Mouse (Mus musculus) liver, embryonic 15.5 days (tissue): ENCODE data around the gene Itga11. TPM values are rescaled to one million over a fixed set of nuclear protein-coding genes. Genes with fewer than 3 reads are reported as not detected.
"Not testable (repeated sequence)": the region's sequence is repeated elsewhere in the genome, so short reads cannot be mapped to it uniquely, and the experiment has no call there.

Source experiments
- ATAC-seq: fragments of 200-750 bp; cut with Nextera tagmentation; 2 replicates; pipeline ENCODE4 v1.8.0; 2017; ENCODE audit warnings: moderate number of reproducible peaks, mild to moderate bottlenecking, moderate library complexity; ENCODE audit not compliant: insufficient read depth
- H3K27ac ChIP-seq: fragments of 300-500 bp; sonication (generic); replicated peaks from 2 replicates; pipeline ENCODE4 v1.5.1; 2015; ENCODE audit warnings: mild to moderate bottlenecking, inconsistent platforms
- H3K27me3 ChIP-seq: fragments of 300-500 bp; sonication (generic); 2 replicates; pipeline ENCODE4 v1.6.1; 2015; ENCODE audit warnings: mild to moderate bottlenecking, inconsistent platforms
- H3K36me3 ChIP-seq: fragments of 300-500 bp; sonication (generic); replicated peaks from 2 replicates; pipeline ENCODE4 v1.6.1; 2015; ENCODE audit warnings: moderate library complexity, mild to moderate bottlenecking, inconsistent platforms
- H3K4me1 ChIP-seq: fragments of 300-500 bp; sonication (generic); replicated peaks from 2 replicates; pipeline ENCODE4 v1.6.1; 2015; ENCODE audit warnings: inconsistent platforms
- H3K4me2 ChIP-seq: fragments of 300-500 bp; sonication (generic); 2 replicates; pipeline ENCODE4 v1.6.1; 2015; ENCODE audit warnings: moderate library complexity, mild to moderate bottlenecking, inconsistent platforms
- H3K4me3 ChIP-seq: fragments of 300-500 bp; sonication (generic); replicated peaks from 2 replicates; pipeline ENCODE4 v1.5.1; 2015; ENCODE audit warnings: mild to moderate bottlenecking, inconsistent platforms
- H3K9ac ChIP-seq: fragments of 300-500 bp; sonication (generic); 2 replicates; pipeline ENCODE4 v1.6.1; 2015; ENCODE audit warnings: moderate library complexity, mild to moderate bottlenecking, inconsistent platforms
- H3K9me3 ChIP-seq: fragments of 300-500 bp; sonication (generic); replicated peaks from 2 replicates; pipeline ENCODE4 v1.6.1; 2016; ENCODE audit warnings: inconsistent platforms
- WGBS: fragments of 180-500 bp; shearing (Covaris S2); methylation state at CpG from one replicate; pipeline ENCODE4 v1.1.7; 2015; ENCODE audit warnings: mixed read lengths; ENCODE audit not compliant: insufficient replicate concordance; 5-methylcytosine and 5-hydroxymethylcytosine counted together
- polyA plus RNA-seq: library from polyadenylated mRNA; unstranded; fragments of >200 nt; fragmentation: Nextera tagmentation; extraction: Ambion mirVana; gene quantifications from 2 replicates; pipeline ENCODE4 v1.2.1, GENCODE M21; 2015

Itga11 gene
- polyA plus RNA-seq, 1 experiment from 2014 or later: 0.12 TPM

GRCm38 (mm10) chr9:62819910-62820309 is 142.3 kb downstream of the Itga11 start:
- H3K27ac ChIP-seq, ATAC-seq, H3K9me3 ChIP-seq, H3K4me1 ChIP-seq, H3K27me3 ChIP-seq, H3K9ac ChIP-seq, H3K4me3 ChIP-seq, H3K4me2 ChIP-seq, H3K36me3 ChIP-seq: not testable (repeated sequence)
- 64% methylated on average over 6 of the region's 6 CpGs for WGBS

- Histone ChIP-seq H3K27ac (no peak overlapping the region), H3K36me3 (no peaks in the 10 kb centered on the region), H3K9ac (no peak overlapping the region), H3K4me3 (no peak overlapping the region), H3K27me3 (no peaks in the 10 kb centered on the region), H3K9me3 (no peaks in the 10 kb centered on the region), H3K4me1 (peaks cover 7% of the 10 kb centered on the region), H3K4me2 (no peak overlapping the region)
- WGBS: 70% methylated on average over 6 of the region's 6 CpGs
- no peak for ATAC-seq
Observed at GRCm38 (mm10) chr9:62820829-62821228, 143.2 kb downstream of the Itga11 start.

DNA sequence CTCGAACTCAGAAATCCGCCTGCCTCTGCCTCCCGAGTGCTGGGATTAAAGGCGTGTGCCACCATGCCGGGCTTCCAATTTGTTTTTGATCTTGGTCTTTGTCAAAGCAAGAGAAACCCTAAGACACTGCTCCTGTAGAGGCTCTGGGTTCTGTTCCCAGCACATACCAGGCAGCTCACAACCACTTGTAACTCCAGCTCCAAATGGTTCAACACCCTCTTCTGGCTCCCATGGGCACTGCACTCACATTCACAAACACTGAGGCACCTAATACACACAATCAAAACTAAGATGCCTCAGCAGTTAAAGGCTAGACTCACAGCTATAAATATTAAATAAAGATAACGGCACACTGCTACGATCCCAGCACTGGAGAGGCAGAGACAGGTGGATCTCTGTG is 144.2 kb downstream of the Itga11 start:
- Histone ChIP-seq H3K27ac (no peak overlapping the region), H3K27me3 (no peaks in the 10 kb centered on the region), H3K9ac (no peak overlapping the region), H3K36me3 (no peaks in the 10 kb centered on the region), H3K4me3 (no peak overlapping the region), H3K9me3 (no peaks in the 10 kb centered on the region), H3K4me2 (no peak overlapping the region), H3K4me1 (peaks cover 17% of the 10 kb centered on the region)
- WGBS: 88% methylated on average over 7 of the region's 7 CpGs
- ATAC-seq: no peak

DNA sequence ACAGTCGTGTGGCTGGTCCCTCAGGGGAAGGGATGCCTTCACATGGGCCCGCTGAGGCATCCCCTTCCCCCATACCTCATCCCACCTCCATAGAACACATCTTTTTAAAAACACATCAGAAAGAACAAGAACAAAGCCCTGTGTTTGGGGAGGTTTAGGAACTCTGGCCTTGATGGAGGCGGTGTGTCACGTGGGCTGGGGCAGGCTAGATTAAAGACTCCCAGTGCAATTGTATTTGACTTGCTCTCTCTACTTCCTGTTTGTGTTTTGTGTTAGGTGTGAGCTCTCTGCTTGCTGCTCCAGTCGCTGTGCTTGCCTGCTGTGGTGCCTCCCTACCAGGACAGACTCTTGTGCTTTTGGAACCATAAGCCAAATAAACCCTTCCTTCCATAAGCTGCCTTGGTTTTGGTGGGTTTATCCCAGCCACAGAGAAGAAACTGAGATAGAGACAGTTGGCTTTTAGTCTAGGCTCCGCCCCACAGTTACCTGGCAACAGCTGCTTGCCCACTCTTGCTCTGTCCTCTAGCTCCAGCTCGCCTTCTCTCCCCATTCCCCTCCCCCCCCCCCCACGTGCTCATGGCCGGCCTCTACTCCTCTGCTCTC is 148.3 kb downstream of the Itga11 start:
- H3K9ac ChIP-seq: no peak overlapping the region
- ATAC-seq: no peak
- 30% methylated on average over 8 of the region's 9 CpGs for WGBS

GRCm38 (mm10) chr9:62826456-62826855 is 148.8 kb downstream of the Itga11 start:
- no peak for ATAC-seq
- Histone ChIP-seq H3K36me3 (no peaks in the 10 kb centered on the region), H3K4me1 (peaks cover 40% of the 10 kb centered on the region), H3K4me3 (no peak overlapping the region), H3K27ac (no peak overlapping the region), H3K9ac (no peak overlapping the region), H3K9me3 (no peaks in the 10 kb centered on the region), H3K4me2 (peak overlapping the region; percentile 25; the same call in 1 of the 2 replicates), H3K27me3 (no peaks in the 10 kb centered on the region)
- 29% methylated on average over 7 of the region's 7 CpGs for WGBS

More for the DNA sequence above, 148.3 kb downstream of the Itga11 start:
- Histone ChIP-seq H3K36me3 (no peaks in the 10 kb centered on the region), H3K9me3 (no peaks in the 10 kb centered on the region), H3K4me2 (peak overlapping the region; percentile 25; the same call in 1 of the 2 replicates), H3K4me3 (no peak overlapping the region), H3K4me1 (peaks cover 40% of the 10 kb centered on the region), H3K27me3 (no peaks in the 10 kb centered on the region), H3K27ac (0 out of 2 replicates have a peak overlapping the region, but pooled peaks have one; percentile 45)

DNA sequence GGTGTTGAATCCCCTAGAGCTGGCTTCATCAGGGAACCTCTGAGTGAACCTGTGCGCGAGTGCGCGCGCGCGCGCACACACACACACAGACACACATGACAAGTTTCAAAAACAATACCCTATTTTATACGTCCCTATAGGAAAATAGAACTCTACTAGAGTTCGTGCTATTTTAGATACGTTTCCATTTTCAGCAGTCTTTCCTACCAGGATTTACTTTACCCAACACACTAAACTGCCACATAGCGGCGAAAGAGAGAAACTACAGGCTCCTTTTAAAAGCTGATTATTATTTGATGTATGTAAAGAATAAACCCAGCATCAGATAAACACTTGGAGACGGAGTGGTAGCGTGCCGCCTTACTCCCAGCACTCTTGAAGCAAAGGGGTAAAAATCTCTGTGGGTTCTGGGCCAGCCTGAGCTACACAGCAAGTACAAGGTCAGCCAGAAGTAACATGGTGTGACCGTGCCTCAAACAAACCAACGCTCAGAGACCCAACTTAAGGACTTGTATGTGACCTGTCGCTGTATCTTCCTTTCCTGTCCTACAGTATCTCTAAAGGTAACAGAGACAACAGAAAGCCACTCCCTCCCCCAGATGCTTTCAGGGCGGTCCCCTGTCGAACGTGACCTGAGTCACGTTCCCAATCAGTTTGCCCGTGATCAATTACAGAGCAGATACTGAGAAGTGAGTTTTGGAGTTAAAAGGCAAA is 150.5 kb downstream of the Itga11 start:
- Histone ChIP-seq H3K4me3 (peak overlapping the region; percentile 48), H3K9ac (peak overlapping the region; percentile 35), H3K27ac (peak overlapping the region; percentile 75)

GRCm38 (mm10) chr9:62828662-62829086 is 151.0 kb downstream of the Itga11 start:
- Histone ChIP-seq H3K4me1 (peaks cover 40% of the 10 kb centered on the region), H3K36me3 (no peaks in the 10 kb centered on the region), H3K4me3 (peak overlapping the region; percentile 48), H3K9me3 (no peaks in the 10 kb centered on the region), H3K27ac (no peak overlapping the region), H3K4me2 (peak overlapping the region; percentile 84), H3K9ac (peak overlapping the region; percentile 35; the same call in 1 of the 2 replicates), H3K27me3 (no peaks in the 10 kb centered on the region)
- under 1% methylated on average over 23 of the region's 23 CpGs for WGBS
- peak; percentile 83 for ATAC-seq

More for the DNA sequence above, 150.5 kb downstream of the Itga11 start:
- Histone ChIP-seq H3K36me3 (no peaks in the 10 kb centered on the region), H3K27me3 (no peaks in the 10 kb centered on the region), H3K4me1 (peaks cover 40% of the 10 kb centered on the region), H3K4me2 (peak overlapping the region; percentile 84), H3K9me3 (no peaks in the 10 kb centered on the region)
- ATAC-seq: peak; percentile 45
- WGBS: 5% methylated on average over 24 of the region's 24 CpGs

DNA sequence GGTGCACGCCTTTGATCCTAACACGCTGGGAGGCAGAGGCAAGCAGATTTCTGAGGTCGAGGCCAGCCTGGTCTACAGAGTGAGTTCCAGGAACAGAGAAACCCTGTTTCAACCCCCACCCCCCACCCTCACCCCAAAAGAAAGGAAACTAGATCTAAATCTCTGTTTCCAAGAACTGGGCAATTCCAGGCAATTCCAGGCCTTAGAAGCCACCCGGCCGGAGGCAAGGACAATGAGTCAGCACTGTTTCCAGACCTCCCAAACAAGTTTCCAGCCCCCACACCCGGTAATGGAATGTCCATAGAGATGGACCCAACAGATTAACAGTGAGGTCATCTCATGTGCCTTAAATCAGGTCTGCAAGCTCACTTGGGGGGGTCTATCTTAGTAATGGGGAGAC is 152.3 kb downstream of the Itga11 start:
- Histone ChIP-seq H3K27ac (no peak overlapping the region), H3K36me3 (no peaks in the 10 kb centered on the region), H3K9me3 (no peaks in the 10 kb centered on the region), H3K9ac (no peak overlapping the region), H3K4me2 (no peak overlapping the region), H3K27me3 (no peaks in the 10 kb centered on the region), H3K4me1 (peaks cover 39% of the 10 kb centered on the region), H3K4me3 (no peak overlapping the region)
- 64% methylated on average over 6 of the region's 6 CpGs for WGBS
- ATAC-seq: no peak

Other genes starting within 250 kb of the Itga11 start
- 1.2 and 1.3 TPM in 2 replicates for gene Coro2b, start 140.8 kb upstream of the Itga11 start, polyA plus RNA-seq
- gene Fem1b, start 134.1 kb downstream of the Itga11 start, polyA plus RNA-seq: 8.4 and 9.9 TPM in 2 replicates
- gene Cln6, start 161.0 kb downstream of the Itga11 start, polyA plus RNA-seq: 14.3 and 15.4 TPM in 2 replicates
- 2.1 TPM in 2 replicates for gene Calml4, start 180.3 kb downstream of the Itga11 start, polyA plus RNA-seq